30 mouse cellular contexts compared by ENCODE assay signal in the genomic region with DNA sequence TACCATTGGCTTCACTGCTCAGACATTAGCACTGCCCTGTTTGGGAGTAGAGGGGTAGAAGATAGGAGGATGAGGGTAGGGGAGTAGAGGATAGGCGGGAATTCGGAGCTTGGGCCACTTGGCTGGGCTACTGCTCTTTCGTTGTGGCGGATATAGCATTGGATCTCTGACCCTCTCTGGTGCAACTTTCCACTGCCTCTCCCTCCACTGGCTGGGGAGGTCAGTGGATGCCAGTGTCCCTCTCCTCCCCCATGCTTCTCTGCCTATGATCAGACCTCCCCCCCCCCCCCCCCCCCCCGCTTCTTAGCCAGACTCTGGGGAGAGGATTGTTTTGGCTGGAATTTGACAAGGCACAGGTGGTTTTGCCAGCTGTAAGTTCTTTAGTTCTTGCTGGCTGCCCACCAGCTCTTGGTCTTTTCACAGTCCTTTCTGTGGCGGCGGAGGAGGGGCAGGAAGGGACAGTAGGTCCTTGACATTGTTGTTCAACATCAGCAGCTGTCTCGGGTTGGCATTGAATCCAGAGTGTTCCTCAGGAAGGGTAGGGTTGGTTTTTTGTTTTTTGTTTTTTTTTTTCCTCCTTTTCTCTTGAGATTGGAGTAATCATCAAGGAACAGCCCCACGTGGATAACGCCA.
DNase-seq lines count a peak whose midpoint lies in the region; ATAC-seq lines count a peak whose summit lies in the region.
"Had no signal": no experiment of that assay in that cellular context is flagged by ENCODE, and none has a peak within 500 bp of the region (broad histone marks: within the 10 kb centered on the region; RNA-seq: fewer than 3 reads in every experiment).

No protein-coding gene starts in this region.

- H3K27ac ChIP-seq in kidney, embryonic 14.5 days (ENCODE audit: low read depth, low read length): no peak overlapping the region
- H3K27ac ChIP-seq: forebrain, embryonic 15.5 days; heart, adult 2 months; hindbrain, embryonic 15.5 days; layer of hippocampus, adult 2 months; liver, embryonic 14.5 days; midbrain, embryonic 12.5 days; neural tube, embryonic 12.5 days; stomach, embryonic 15.5 days had no signal

- no peaks in the 10 kb centered on the region for H3K9me3 ChIP-seq in kidney, embryonic 14.5 days (ENCODE audit: control insufficient read depth, low read length)
- H3K9me3 ChIP-seq: forebrain, embryonic 15.5 days; heart, embryonic 13.5 days; hindbrain, embryonic 15.5 days; midbrain, embryonic 12.5 days; neural tube, embryonic 12.5 days; stomach, embryonic 15.5 days had no signal

- 62% methylated on average over 9 of the region's 10 CpGs for WGBS in kidney, embryonic 14.5 days

- no peaks in the 10 kb centered on the region for H3K36me3 ChIP-seq in kidney, embryonic 14.5 days (ENCODE audit: control insufficient read depth, insufficient read depth, low read length)
- H3K36me3 ChIP-seq: forebrain, embryonic 15.5 days; heart, embryonic 13.5 days; hindbrain, embryonic 15.5 days; midbrain, embryonic 12.5 days; neural tube, embryonic 12.5 days; stomach, embryonic 15.5 days had no signal

- H3K9ac ChIP-seq in kidney, embryonic 14.5 days (ENCODE audit: low read depth, low read length): no peak overlapping the region
- H3K9ac ChIP-seq: forebrain, embryonic 15.5 days; hindbrain, embryonic 15.5 days; liver, embryonic 14.5 days; midbrain, embryonic 12.5 days; neural tube, embryonic 12.5 days; stomach, embryonic 15.5 days had no signal

- peak; percentile 9 for DNase-seq in adrenal gland, adult 2 months
- no peak for DNase-seq in adrenal gland, adult 8-10 months
- no peak for DNase-seq in kidney, adult 18-20 months
- DNase-seq in kidney, postnatal 4 days: peak; percentile 22 to 45
- DNase-seq in kidney, adult 8-10 months: no peak
- peak; percentile 58 for DNase-seq in ovary, adult 18-20 months (ENCODE audit: low spot score)
- no peak for DNase-seq in ovary, postnatal 10 days (ENCODE audit: low spot score)
- DNase-seq: adrenal gland, postnatal 10 days; cerebellum, adult 18-20 months; cerebellum, postnatal 14 days; heart, adult 2 months; heart, postnatal 10 days; kidney, adult 9 months; liver; lung, adult 2 months; lung, postnatal 36 days; right cerebral cortex, postnatal 25 days had no signal

- peak; percentile 52; the same call in 1 of the 2 replicates for ATAC-seq in kidney, embryonic 14.5 days (ENCODE audit: low FRiP score, low TSS enrichment)
- ATAC-seq: activated CD4-positive, CD25-positive, alpha-beta regulatory T cell, adult 4 months; forebrain, embryonic 15.5 days; inflammation-experienced regulatory T-cells, adult 6 months had no signal

- H3K4me1 ChIP-seq in kidney, embryonic 14.5 days (ENCODE audit: control insufficient read depth, insufficient read depth, low read length): peaks cover 6% of the 10 kb centered on the region; the same call in 1 of the 2 replicates
- H3K4me1 ChIP-seq: hindbrain, embryonic 15.5 days; megakaryocyte, embryonic 14.5 days; midbrain, embryonic 12.5 days; neural tube, embryonic 12.5 days; stomach, embryonic 15.5 days had no signal

- H3K27me3 ChIP-seq in kidney, embryonic 14.5 days (ENCODE audit: control insufficient read depth, insufficient read depth, low read length): no peaks in the 10 kb centered on the region
- H3K27me3 ChIP-seq: forebrain, embryonic 15.5 days; heart, embryonic 13.5 days; hindbrain, embryonic 15.5 days; megakaryocyte, embryonic 14.5 days; midbrain, embryonic 12.5 days; neural tube, embryonic 12.5 days; stomach, embryonic 15.5 days had no signal

- no peak overlapping the region for H3K4me2 ChIP-seq in kidney, embryonic 14.5 days (replicated peaks; ENCODE audit: low read depth, low read length)
- H3K4me2 ChIP-seq: forebrain, embryonic 15.5 days; heart, embryonic 13.5 days; hindbrain, embryonic 15.5 days; midbrain, embryonic 12.5 days; neural tube, embryonic 12.5 days; stomach, embryonic 15.5 days had no signal

- H3K4me3 ChIP-seq in kidney, embryonic 14.5 days (ENCODE audit: low read length): no peak overlapping the region
- H3K4me3 ChIP-seq: forebrain, embryonic 15.5 days; heart, adult 2 months; heart, embryonic 13.5 days; hindbrain, embryonic 15.5 days; layer of hippocampus, adult 2 months; megakaryocyte, embryonic 14.5 days; midbrain, embryonic 12.5 days; myocyte; neural tube, embryonic 12.5 days; stomach, embryonic 15.5 days had no signal

Comparison
In these comparisons a context has a peak if more than half of its experiments do, and no peak if none do; other contexts are left out.
1. DNase-seq: peak in adrenal gland, adult 2 months (single experiment), kidney, postnatal 4 days (2 of 2) and ovary, adult 18-20 months (single experiment); none in adrenal gland, adult 8-10 months (single experiment), kidney, adult 18-20 months (single experiment), kidney, adult 8-10 months (0 of 2) and ovary, postnatal 10 days (single experiment).